Mouse (Mus musculus): Measurements from ENCODE around the gene Zfx. TPM values are rescaled to one million over a fixed set of nuclear protein-coding genes. Genes with fewer than 3 reads are reported as not detected.

Gene Zfx
- total and polyA plus RNA-seq, 2 experiments from 2014 or later, result 16.5 to 22.3 TPM

GRCm38 (mm10) chrX:94060751-94061150 lies 62.8 kb downstream of the Zfx start:
- DNase-seq (ENCODE audit: low spot score) (no peak), ATAC-seq (ENCODE audit: insufficient read depth, low read depth) (no peak)
- Histone ChIP-seq H3K4me2 (ENCODE audit: low read depth, low read length) (peak overlapping the region; percentile 44), H3K4me1 (ENCODE audit: control insufficient read depth, insufficient read depth) (no peaks in the 10 kb centered on the region), H3K9ac (replicated peaks; ENCODE audit: low read depth, low read length) (no peak overlapping the region), H3K27ac (ENCODE audit: low read depth) (peak overlapping the region; percentile 43), H3K36me3 (replicated peaks; ENCODE audit: control insufficient read depth, insufficient read depth, low read length) (no peaks in the 10 kb centered on the region), H3K9me3 (replicated peaks; ENCODE audit: control insufficient read depth, low read length) (no peaks in the 10 kb centered on the region), H3K4me3 (ENCODE audit: low read depth, low read length) (peak overlapping the region; percentile 15; the same call in 1 of the 2 replicates), H3K27me3 (ENCODE audit: control insufficient read depth, insufficient read depth, low read length) (0 out of 2 replicates have a peak, but pooled peaks cover 8% of the 10 kb centered on the region)
- WGBS, result 69% methylated on average over 8 of the region's 8 CpGs
- TF ChIP-seq EP300 (IDR thresholded peaks at IDR 0.05; ENCODE audit: low read depth), result no peak
- no peak for TF ChIP-seq CTCF (IDR thresholded peaks at IDR 0.05; ENCODE audit: low read depth)

DNA sequence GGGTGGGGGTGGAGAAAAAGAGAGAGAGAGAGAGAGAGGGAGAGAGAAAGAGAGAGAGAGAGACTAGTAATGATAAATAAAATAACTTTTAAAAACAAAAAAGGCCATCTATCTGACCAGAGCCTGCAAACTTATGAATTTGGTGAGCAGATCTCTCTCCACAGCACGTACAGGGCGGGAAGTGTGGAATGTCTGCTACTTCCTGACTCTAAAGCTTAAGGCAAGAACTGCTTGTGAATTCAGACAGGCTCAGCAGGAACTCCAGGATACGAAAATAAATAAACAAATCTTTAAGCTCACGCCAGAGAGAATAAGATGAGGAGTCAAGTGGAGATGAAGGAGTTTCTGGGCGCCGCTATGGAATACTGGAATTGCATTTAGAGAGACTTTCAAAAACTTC lies 64.8 kb downstream of the Zfx start:
- Histone ChIP-seq H3K27ac (ENCODE audit: low read depth) (peak overlapping the region; percentile 36), H3K9me3 (replicated peaks; ENCODE audit: control insufficient read depth, low read length) (no peaks in the 10 kb centered on the region), H3K4me1 (ENCODE audit: control insufficient read depth, insufficient read depth) (no peaks in the 10 kb centered on the region), H3K4me3 (ENCODE audit: low read depth, low read length) (no peak overlapping the region), H3K27me3 (ENCODE audit: control insufficient read depth, insufficient read depth, low read length) (0 out of 2 replicates have a peak, but pooled peaks cover 8% of the 10 kb centered on the region), H3K36me3 (replicated peaks; ENCODE audit: control insufficient read depth, insufficient read depth, low read length) (no peaks in the 10 kb centered on the region), H3K4me2 (ENCODE audit: low read depth, low read length) (no peak overlapping the region), H3K9ac (replicated peaks; ENCODE audit: low read depth, low read length) (no peak overlapping the region)
- WGBS, result 35% methylated on average over 6 of the region's 6 CpGs
- DNase-seq (ENCODE audit: low spot score), result peak; percentile 21
- TF ChIP-seq CTCF (IDR thresholded peaks at IDR 0.05; ENCODE audit: low read depth) (no peak), EP300 (IDR thresholded peaks at IDR 0.05; ENCODE audit: low read depth) (no peak)
- ATAC-seq (ENCODE audit: insufficient read depth, low read depth), result no peak

- Histone ChIP-seq H3K9ac (replicated peaks; ENCODE audit: low read depth, low read length) (no peak overlapping the region), H3K27me3 (ENCODE audit: control insufficient read depth, insufficient read depth, low read length) (no peaks in the 10 kb centered on the region), H3K4me3 (ENCODE audit: low read depth, low read length) (no peak overlapping the region), H3K4me2 (ENCODE audit: low read depth, low read length) (no peak overlapping the region), H3K36me3 (replicated peaks; ENCODE audit: control insufficient read depth, insufficient read depth, low read length) (no peaks in the 10 kb centered on the region), H3K9me3 (replicated peaks; ENCODE audit: control insufficient read depth, low read length) (no peaks in the 10 kb centered on the region), H3K27ac (ENCODE audit: low read depth) (peak overlapping the region; percentile 46; the same call in 1 of the 2 replicates), H3K4me1 (ENCODE audit: control insufficient read depth, insufficient read depth) (no peaks in the 10 kb centered on the region)
- WGBS, result 45% methylated on average over 3 of the region's 3 CpGs
- no peak for DNase-seq (ENCODE audit: low spot score)
- TF ChIP-seq CTCF (IDR thresholded peaks at IDR 0.05; ENCODE audit: low read depth), result no peak
- no peak for TF ChIP-seq EP300 (IDR thresholded peaks at IDR 0.05; ENCODE audit: low read depth)
- ATAC-seq (ENCODE audit: insufficient read depth, low read depth), result no peak; the same call in 1 of the 2 replicates
Measured at GRCm38 (mm10) chrX:94049048-94049447, 74.5 kb downstream of the Zfx start.

DNA sequence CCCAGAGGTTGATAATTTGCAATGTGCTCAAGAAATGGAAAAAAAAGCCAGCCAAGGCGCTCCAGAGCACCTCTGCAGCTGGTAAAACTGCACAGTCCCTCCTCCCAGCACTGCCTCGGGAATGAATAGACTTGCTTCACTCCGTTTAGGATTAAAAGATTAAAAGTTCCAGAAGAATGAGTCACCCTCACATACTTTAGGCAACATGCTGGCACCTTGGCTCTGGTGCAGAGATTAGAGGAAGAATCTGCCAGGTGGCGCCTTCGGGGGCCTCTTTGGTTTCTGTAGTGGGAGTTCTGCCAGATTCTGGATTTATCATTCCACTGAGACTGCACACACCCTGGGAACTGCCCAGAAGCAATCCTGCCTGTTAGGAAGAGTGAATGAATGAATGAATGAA lies 75.5 kb downstream of the Zfx start:
- Histone ChIP-seq H3K9me3 (replicated peaks; ENCODE audit: control insufficient read depth, low read length) (no peaks in the 10 kb centered on the region), H3K4me2 (ENCODE audit: low read depth, low read length) (0 out of 2 replicates have a peak overlapping the region, but pooled peaks have one; percentile 1), H3K4me1 (ENCODE audit: control insufficient read depth, insufficient read depth) (no peaks in the 10 kb centered on the region), H3K27ac (ENCODE audit: low read depth) (0 out of 2 replicates have a peak overlapping the region, but pooled peaks have one; percentile 46), H3K4me3 (ENCODE audit: low read depth, low read length) (no peak overlapping the region), H3K36me3 (replicated peaks; ENCODE audit: control insufficient read depth, insufficient read depth, low read length) (no peaks in the 10 kb centered on the region), H3K9ac (replicated peaks; ENCODE audit: low read depth, low read length) (no peak overlapping the region), H3K27me3 (ENCODE audit: control insufficient read depth, insufficient read depth, low read length) (no peaks in the 10 kb centered on the region)
- no peak for TF ChIP-seq CTCF (IDR thresholded peaks at IDR 0.05; ENCODE audit: low read depth)
- no peak for TF ChIP-seq EP300 (IDR thresholded peaks at IDR 0.05; ENCODE audit: low read depth)
- ATAC-seq (ENCODE audit: insufficient read depth, low read depth), result peak; percentile 63
- 36% methylated on average over 5 of the region's 5 CpGs for WGBS
- DNase-seq (ENCODE audit: low spot score), result peak; percentile 12

DNA sequence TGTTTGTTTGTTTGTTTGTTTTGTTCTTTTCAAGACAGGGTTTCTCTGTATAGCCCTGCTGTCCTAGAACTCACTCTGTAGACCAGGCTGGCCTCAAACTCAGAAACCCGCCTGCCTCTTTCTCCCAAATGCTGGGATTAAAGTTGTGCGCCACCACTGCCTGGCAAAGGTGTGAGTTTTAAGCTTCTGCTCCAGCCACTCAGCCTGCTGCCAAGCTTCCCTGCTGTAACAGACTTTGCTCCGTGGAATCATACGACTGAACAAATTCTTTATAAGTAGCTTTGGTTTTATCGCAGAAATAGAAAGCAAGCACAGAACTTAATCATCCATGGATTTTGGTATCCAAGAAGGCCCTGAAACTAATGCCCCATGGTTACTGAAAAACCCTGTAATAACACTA lies 76.1 kb downstream of the Zfx start:
- 71% methylated on average over 5 of the region's 5 CpGs for WGBS
- Histone ChIP-seq H3K4me3 (ENCODE audit: low read depth, low read length) (no peak overlapping the region), H3K9me3 (replicated peaks; ENCODE audit: control insufficient read depth, low read length) (no peaks in the 10 kb centered on the region), H3K27me3 (ENCODE audit: control insufficient read depth, insufficient read depth, low read length) (no peaks in the 10 kb centered on the region), H3K4me1 (ENCODE audit: control insufficient read depth, insufficient read depth) (no peaks in the 10 kb centered on the region), H3K27ac (ENCODE audit: low read depth) (no peak overlapping the region), H3K9ac (replicated peaks; ENCODE audit: low read depth, low read length) (no peak overlapping the region), H3K36me3 (replicated peaks; ENCODE audit: control insufficient read depth, insufficient read depth, low read length) (no peaks in the 10 kb centered on the region), H3K4me2 (ENCODE audit: low read depth, low read length) (no peak overlapping the region)
- TF ChIP-seq EP300 (IDR thresholded peaks at IDR 0.05; ENCODE audit: low read depth), result no peak
- TF ChIP-seq CTCF (IDR thresholded peaks at IDR 0.05; ENCODE audit: low read depth), result no peak
- DNase-seq (ENCODE audit: low spot score) (no peak), ATAC-seq (ENCODE audit: insufficient read depth, low read depth) (no peak)

- H3K4me1 ChIP-seq (ENCODE audit: control insufficient read depth, insufficient read depth), result no peaks in the 10 kb centered on the region
- H3K4me2 ChIP-seq (ENCODE audit: low read depth, low read length), result no peak overlapping the region
- WGBS, result 39% methylated on average over 11 of the region's 11 CpGs
- no peaks in the 10 kb centered on the region for H3K36me3 ChIP-seq (replicated peaks; ENCODE audit: control insufficient read depth, insufficient read depth, low read length)
- TF ChIP-seq EP300 (IDR thresholded peaks at IDR 0.05; ENCODE audit: low read depth) (no peak), CTCF (IDR thresholded peaks at IDR 0.05; ENCODE audit: low read depth) (peak; percentile 65)
- DNase-seq (ENCODE audit: low spot score) (peak; percentile 37), ATAC-seq (ENCODE audit: insufficient read depth, low read depth) (no peak)
- no peak overlapping the region for H3K9ac ChIP-seq (replicated peaks; ENCODE audit: low read depth, low read length)
- H3K27me3 ChIP-seq (ENCODE audit: control insufficient read depth, insufficient read depth, low read length), result peaks cover 7% of the 10 kb centered on the region; the same call in 1 of the 2 replicates
- no peak overlapping the region for H3K4me3 ChIP-seq (ENCODE audit: low read depth, low read length)
- H3K9me3 ChIP-seq (replicated peaks; ENCODE audit: control insufficient read depth, low read length), result no peaks in the 10 kb centered on the region
- H3K27ac ChIP-seq (ENCODE audit: low read depth), result no peak overlapping the region
Measured at GRCm38 (mm10) chrX:94032937-94033336, 90.6 kb downstream of the Zfx start.
